Mouse (Mus musculus) retina, postnatal 1 day (tissue): Measurements from ENCODE around the gene Phlda2.
A peak's percentile ranks its signal among the peaks of the same experiment; 100 is the strongest.

Source experiments
- DNase-seq: peaks from one replicate; pipeline ENCODE4 v3.0.0-alpha.2; 2012

The Phlda2 gene

GRCm38 (mm10) chr7:143501643-143502417, 1.1 kb downstream of the Phlda2 start:
- DNase-seq: peak; percentile 49

- DNase-seq: no peak
Measured at GRCm38 (mm10) chr7:143500912-143501311, 2.0 kb downstream of the Phlda2 start.

- DNase-seq: no peak
Measured at GRCm38 (mm10) chr7:143498584-143498983, 4.4 kb downstream of the Phlda2 start.

GRCm38 (mm10) chr7:143495104-143495961, 7.6 kb downstream of the Phlda2 start:
- DNase-seq: no peak

GRCm38 (mm10) chr7:143493616-143494126, 9.3 kb downstream of the Phlda2 start:
- no peak for DNase-seq

- DNase-seq: no peak
Measured at GRCm38 (mm10) chr7:143489735-143490134, 13.2 kb downstream of the Phlda2 start.

- DNase-seq: peak; percentile 44
Measured at GRCm38 (mm10) chr7:143482541-143482940, 20.4 kb downstream of the Phlda2 start.

- no peak for DNase-seq
Measured at GRCm38 (mm10) chr7:143481806-143482387, 21.1 kb downstream of the Phlda2 start.

- DNase-seq: peak; percentile 63
Measured at GRCm38 (mm10) chr7:143480498-143480897, 22.5 kb downstream of the Phlda2 start.

- no peak for DNase-seq
Measured at GRCm38 (mm10) chr7:143477800-143478199, 25.1 kb downstream of the Phlda2 start.

GRCm38 (mm10) chr7:143476702-143477335, 26.1 kb downstream of the Phlda2 start:
- DNase-seq: no peak

- no peak for DNase-seq
Measured at GRCm38 (mm10) chr7:143475876-143476275, 27.1 kb downstream of the Phlda2 start.

GRCm38 (mm10) chr7:143474811-143475210, 28.1 kb downstream of the Phlda2 start:
- DNase-seq: peak; percentile 37

GRCm38 (mm10) chr7:143473347-143474101, 29.4 kb downstream of the Phlda2 start, which contains the start of gene Slc22a18:
Slc22a18 (plus strand) TSS chr7:143473736.
- no peak for DNase-seq

GRCm38 (mm10) chr7:143469946-143470345, 33.0 kb downstream of the Phlda2 start:
- peak; percentile 83 for DNase-seq

- peak; percentile 77 for DNase-seq
Measured at GRCm38 (mm10) chr7:143467714-143468113, 35.2 kb downstream of the Phlda2 start.

GRCm38 (mm10) chr7:143466099-143466677, 36.8 kb downstream of the Phlda2 start:
- peak; percentile 83 for DNase-seq

- peak; percentile 72 for DNase-seq
Measured at GRCm38 (mm10) chr7:143464811-143465560, 38.0 kb downstream of the Phlda2 start.

- peak; percentile 87 for DNase-seq
Measured at GRCm38 (mm10) chr7:143463865-143464415, 39.0 kb downstream of the Phlda2 start.

GRCm38 (mm10) chr7:143462516-143462915, 40.4 kb downstream of the Phlda2 start:
- no peak for DNase-seq
